Mouse (Mus musculus) MEL-GATA-1-ER (cell line): ENCODE measurements around the gene Syne3.
A peak's percentile ranks its signal among the peaks of the same experiment; 100 is the strongest.

Experiments
- DNase-seq: peaks from one replicate; pipeline ENCODE4 v3.0.0-alpha.2; 2012; ENCODE audit warnings: low read depth; ENCODE audit errors: extremely low read depth

The Syne3 gene

GRCm38 (mm10) chr12:105009370-105010212, at the start of gene Syne3:
TSS of gene Syne3 (minus strand) at chr12:105009809.
- no peak for DNase-seq

- DNase-seq = no peak
Measured at GRCm38 (mm10) chr12:105055308-105055707, 45.7 kb upstream of the Syne3 start.

GRCm38 (mm10) chr12:105054041-105054440, 44.4 kb upstream of the Syne3 start:
- DNase-seq = no peak

- no peak for DNase-seq
Measured at GRCm38 (mm10) chr12:105050898-105051297, 41.3 kb upstream of the Syne3 start.

- no peak for DNase-seq
Measured at GRCm38 (mm10) chr12:105049813-105050212, 40.2 kb upstream of the Syne3 start.

- DNase-seq = no peak
Measured at GRCm38 (mm10) chr12:105048301-105048863, 38.8 kb upstream of the Syne3 start.

GRCm38 (mm10) chr12:105044775-105045174, 35.2 kb upstream of the Syne3 start:
- DNase-seq = no peak

- DNase-seq = no peak
Measured at GRCm38 (mm10) chr12:105043081-105043480, 33.5 kb upstream of the Syne3 start.

GRCm38 (mm10) chr12:105040950-105041349, 31.3 kb upstream of the Syne3 start:
- no peak for DNase-seq

- DNase-seq = no peak
Measured at GRCm38 (mm10) chr12:105039578-105040289, 30.1 kb upstream of the Syne3 start.

GRCm38 (mm10) chr12:105038918-105039317, 29.3 kb upstream of the Syne3 start:
- DNase-seq = peak; percentile 85

- DNase-seq = no peak
Measured at GRCm38 (mm10) chr12:105038211-105038610, 28.6 kb upstream of the Syne3 start.

- DNase-seq = no peak
Measured at GRCm38 (mm10) chr12:105034130-105034769, 24.6 kb upstream of the Syne3 start.

- no peak for DNase-seq
Measured at GRCm38 (mm10) chr12:105032832-105033775, 23.5 kb upstream of the Syne3 start.

- peak; percentile 100 for DNase-seq
Measured at GRCm38 (mm10) chr12:105032147-105032831, 22.7 kb upstream of the Syne3 start, which contains the start of gene Glrx5. TSS of gene Glrx5 (plus strand) at chr12:105032688.

GRCm38 (mm10) chr12:105031081-105032058, 21.8 kb upstream of the Syne3 start:
- peak; percentile 58 for DNase-seq

- DNase-seq = no peak
Measured at GRCm38 (mm10) chr12:105029890-105030289, 20.3 kb upstream of the Syne3 start.

GRCm38 (mm10) chr12:105027323-105027991, 17.8 kb upstream of the Syne3 start:
- peak; percentile 91 for DNase-seq
